Mouse (Mus musculus) T-helper 1 cell (primary cell): ENCODE measurements at regions not wholly inside any gene's neighbourhood (a gene's known extent, or its start where the extent isn't known, plus 50 kb on each side); places are given as distances from the start of the nearest gene placed in this dataset.

ENCODE experiments used
- in situ Hi-C: fragments of 300-600 bp; cut with MboI, MseI; formaldehyde crosslinking; loops from one replicate; pipeline ENCODE4 v1.15.1; 2025; ENCODE audit warnings: high pct_unique_total_duplicates

GRCm38 (mm10) chr2:34042336-34042735 is 154.6 kb upstream of the Mvb12b start:
- in situ Hi-C loops: no loop called here

GRCm38 (mm10) chr2:34038982-34039381 is 151.2 kb upstream of the Mvb12b start:
- in situ Hi-C loops: no loop called here

DNA sequence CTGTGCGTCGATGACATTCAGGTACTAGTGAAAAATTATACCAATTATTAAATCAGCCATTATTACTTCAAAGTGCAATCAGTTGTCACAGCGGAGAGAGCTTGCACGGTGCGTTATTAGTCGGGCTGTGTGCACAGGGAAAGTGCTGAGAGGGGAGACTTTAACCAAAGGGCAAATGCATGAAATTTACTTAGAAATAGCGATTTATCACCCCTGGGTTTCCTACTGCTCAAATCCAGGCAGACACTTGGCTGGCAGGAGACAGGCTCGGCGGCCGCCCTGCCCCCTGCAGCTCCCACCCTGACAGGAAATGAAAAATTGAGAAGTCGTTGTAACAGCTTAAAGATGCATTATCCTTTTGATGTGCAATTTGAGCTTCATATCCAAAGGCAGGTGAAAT is 145.5 kb upstream of the Mvb12b start:
- in situ Hi-C loops: no loop called here

GRCm38 (mm10) chr2:34031421-34031820 is 143.7 kb upstream of the Mvb12b start:
- in situ Hi-C loops: no loop called here

DNA sequence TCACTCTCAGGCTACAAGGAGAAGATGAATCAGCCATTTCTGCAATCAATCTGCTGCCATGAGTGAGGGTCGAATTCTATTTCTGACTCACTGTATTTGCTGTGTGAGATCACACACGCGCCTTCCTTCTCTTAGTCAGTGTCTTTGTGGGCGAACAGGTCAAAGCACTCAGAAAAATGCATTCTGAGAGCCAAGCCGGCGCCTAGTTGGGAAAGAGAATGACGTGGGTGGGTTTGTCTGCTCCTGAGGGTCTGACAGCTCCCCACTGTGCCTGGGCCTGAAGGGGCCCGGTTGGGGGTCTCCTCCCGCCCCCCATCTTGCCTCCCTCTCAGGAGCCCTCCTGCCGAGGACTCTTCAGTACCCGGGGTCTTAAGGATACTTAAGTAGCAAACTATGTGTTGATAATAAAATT is 143.3 kb upstream of the Mvb12b start:
- in situ Hi-C loops: no loop called here

DNA sequence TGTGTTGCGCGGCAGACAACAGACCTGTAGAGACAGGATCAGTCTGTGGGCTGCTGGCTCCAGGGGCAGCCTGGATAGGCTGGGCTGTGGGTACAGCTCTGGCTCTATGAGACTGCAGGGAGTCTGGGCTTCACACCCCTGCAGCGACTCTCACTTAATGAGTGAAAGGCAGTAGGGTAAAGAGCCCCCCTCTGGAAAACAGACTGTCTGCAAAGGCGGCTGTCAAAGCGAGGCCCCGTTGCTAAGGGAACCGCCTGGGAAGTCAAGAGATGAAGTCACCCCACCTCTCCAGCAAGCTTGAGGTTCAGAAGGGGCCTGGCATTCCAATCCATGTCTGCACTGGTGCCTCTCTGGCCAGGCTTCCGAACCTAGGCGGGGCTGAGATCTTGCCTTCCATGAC is 139.7 kb upstream of the Mvb12b start:
- in situ Hi-C loops: no loop called here

DNA sequence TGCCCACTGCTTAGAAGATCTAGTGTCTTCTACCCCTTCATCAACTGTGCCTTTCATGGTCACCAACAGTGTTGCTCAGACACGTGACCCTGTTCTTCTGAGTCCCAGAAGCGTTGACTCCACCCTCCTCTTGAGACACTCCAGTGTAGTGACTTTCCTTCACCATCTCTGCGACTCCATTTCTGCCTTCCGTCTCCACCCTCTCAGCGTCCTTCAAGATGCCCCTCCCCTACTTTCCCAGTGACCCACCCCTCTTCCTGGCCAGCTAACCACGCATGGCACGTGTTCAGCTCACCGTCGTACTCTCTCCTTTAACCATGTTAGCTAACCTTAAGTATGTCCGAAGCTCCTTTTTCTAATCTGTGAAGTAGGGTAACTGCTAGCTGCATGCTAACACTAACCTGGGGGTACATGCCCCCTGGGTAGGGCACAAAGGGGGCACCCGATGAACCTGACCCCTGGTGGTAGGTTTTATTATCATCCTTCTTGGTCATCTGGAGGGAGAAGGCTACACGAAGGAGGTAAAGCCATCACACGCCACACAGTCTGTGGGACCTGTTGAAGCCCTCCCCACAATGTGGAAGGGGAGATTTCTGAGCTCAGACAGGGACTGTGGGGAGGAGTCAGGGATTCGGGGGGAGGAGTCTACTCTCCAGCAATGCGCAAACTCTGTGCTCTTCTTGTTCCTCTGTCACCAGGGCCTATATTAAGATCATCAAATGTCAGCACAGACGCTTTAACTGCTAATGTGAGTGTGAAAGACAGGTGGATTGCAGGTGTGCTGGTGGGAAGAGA is 139.0 kb upstream of the Mvb12b start:
- in situ Hi-C loops: no loop called here

GRCm38 (mm10) chr2:34025715-34026360 is 138.1 kb upstream of the Mvb12b start:
- in situ Hi-C loops: no loop called here

DNA sequence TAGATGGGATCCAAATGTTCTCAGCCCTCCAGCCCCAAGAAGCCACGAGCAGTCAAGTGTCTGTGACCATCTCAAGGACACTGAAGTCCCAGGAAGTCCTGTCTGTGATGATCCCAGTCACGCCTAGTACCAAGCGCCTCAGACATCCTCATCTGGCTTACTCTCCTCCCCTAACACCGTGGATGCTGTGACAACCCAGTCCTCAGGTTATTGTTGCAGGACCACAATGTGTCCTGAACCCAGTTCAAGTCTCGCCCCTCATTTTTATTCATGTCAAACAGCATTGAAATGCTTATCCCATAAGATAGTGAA is 129.4 kb upstream of the Mvb12b start:
- in situ Hi-C loops: no loop called here

DNA sequence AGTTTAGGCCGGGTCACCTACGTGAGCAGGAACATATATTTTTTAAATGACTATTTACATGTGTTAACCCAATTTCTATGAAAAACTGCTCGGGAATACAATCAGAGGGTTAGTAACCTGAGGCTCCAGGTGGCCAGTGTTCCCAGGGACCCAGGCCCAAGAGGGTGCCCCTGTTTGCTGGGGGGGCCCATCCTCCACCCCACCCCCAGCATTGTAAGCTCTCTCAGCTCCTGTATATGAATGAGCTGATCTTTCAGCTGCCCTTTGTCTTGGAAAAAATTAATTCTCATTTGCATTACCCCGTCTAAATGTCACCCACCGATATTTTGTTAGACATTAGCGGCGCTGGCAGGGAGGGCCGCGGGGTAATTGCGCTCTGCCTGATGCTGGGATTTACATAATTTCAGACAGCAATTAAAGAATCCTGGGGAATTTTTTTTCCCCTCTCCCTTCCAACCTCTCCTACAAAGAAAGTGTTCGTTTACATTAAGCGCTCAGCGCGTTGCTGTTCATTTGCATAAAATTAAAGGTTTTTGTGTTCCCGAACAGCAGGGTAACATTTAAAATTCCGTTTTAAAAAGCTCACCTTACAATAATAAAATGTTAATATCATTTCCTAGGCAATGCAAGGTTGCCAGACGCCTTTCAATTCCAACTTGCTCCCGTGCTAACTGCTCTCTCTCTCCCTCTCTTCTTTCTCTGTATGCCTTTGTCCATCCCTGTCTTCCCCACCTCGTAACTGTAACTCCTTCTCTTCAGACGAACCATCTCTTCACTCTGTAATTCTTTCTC is 128.8 kb upstream of the Mvb12b start:
- in situ Hi-C loops: no loop called here

DNA sequence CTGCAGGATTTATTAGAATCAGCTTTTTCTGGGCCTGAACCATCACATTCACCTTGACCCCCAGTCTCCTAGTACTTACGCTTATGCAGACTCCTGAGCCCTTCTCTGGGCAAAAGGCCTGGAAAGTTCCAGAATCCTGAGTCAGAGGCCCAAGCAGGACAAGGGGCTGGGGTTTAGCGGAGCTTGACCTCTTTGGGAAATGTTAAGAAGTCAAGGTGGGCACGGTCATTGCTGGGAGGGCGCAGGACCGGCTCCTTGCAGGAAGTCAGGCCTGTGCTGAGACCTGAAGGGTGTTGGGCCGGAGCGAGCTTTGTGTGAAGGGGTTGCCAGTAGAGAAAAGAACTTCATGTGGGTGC is 127.9 kb upstream of the Mvb12b start:
- in situ Hi-C loops: no loop called here

DNA sequence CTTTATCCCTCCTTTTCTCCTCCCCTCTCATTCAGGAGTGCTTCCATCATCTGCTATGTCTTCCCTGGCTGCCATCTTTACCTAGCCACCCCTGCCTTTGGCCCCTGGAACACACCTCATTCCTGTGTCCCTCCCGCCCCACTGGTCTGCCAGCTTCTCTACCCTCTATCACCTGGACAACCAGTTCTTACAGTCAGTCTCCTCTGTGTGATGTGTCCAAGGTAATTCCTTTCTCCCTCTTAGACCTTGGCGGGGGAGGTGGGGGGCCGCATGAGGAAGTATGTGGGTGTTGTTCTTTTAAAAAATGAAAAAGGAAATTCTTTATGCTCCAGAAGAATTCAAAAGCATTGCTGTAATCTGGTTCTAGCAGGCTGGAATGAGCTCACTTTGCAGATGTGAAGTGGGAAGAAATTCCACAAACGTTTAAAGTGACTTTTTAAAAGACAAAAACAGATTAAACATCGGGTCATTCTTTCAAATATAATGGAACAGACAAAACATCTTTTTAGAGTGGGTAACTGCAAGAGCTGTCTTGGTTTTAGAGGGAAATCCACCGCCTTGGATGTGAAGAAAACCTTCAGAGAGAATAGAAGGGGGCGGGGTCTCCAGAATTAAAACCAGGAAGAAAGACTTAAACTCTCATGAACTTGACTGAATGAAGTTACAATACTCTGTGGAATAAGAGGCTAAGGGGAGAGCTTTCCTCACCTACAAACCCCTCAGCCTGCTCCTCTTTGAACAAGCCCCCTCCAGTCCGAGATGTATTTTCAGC is 127.3 kb upstream of the Mvb12b start:
- in situ Hi-C loops: no loop called here

GRCm38 (mm10) chr2:34010166-34010565 is 122.4 kb upstream of the Mvb12b start:
- in situ Hi-C loops: no loop called here

- in situ Hi-C loops: no loop called here
Measured at GRCm38 (mm10) chr2:34007916-34008315, 120.2 kb upstream of the Mvb12b start.

GRCm38 (mm10) chr2:33997106-33997505 is 109.4 kb upstream of the Mvb12b start:
- in situ Hi-C loops: no loop called here

GRCm38 (mm10) chr2:33996331-33996730 is 108.6 kb upstream of the Mvb12b start:
- in situ Hi-C loops: no loop called here

DNA sequence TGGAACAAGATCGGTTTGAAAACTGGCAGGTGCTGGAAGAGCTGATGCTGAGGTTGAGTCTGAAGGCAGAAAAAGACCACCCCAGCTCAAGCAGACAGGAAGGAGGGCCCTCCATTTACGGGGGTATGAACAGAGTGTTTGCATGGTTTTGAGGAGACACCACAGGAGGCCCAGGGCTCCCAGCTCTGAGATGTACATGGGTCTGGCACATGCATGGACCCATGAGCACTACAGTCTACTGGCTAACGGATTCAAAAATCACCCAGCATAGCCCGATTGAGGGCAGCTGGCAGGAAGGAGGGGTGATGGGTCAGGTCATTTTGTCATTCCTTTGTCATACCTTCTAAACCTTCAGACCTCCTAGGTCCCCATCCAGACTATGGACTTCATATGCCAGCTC is 103.6 kb upstream of the Mvb12b start:
- in situ Hi-C loops: no loop called here

GRCm38 (mm10) chr2:33990711-33991110 is 103.0 kb upstream of the Mvb12b start:
- in situ Hi-C loops: no loop called here

DNA sequence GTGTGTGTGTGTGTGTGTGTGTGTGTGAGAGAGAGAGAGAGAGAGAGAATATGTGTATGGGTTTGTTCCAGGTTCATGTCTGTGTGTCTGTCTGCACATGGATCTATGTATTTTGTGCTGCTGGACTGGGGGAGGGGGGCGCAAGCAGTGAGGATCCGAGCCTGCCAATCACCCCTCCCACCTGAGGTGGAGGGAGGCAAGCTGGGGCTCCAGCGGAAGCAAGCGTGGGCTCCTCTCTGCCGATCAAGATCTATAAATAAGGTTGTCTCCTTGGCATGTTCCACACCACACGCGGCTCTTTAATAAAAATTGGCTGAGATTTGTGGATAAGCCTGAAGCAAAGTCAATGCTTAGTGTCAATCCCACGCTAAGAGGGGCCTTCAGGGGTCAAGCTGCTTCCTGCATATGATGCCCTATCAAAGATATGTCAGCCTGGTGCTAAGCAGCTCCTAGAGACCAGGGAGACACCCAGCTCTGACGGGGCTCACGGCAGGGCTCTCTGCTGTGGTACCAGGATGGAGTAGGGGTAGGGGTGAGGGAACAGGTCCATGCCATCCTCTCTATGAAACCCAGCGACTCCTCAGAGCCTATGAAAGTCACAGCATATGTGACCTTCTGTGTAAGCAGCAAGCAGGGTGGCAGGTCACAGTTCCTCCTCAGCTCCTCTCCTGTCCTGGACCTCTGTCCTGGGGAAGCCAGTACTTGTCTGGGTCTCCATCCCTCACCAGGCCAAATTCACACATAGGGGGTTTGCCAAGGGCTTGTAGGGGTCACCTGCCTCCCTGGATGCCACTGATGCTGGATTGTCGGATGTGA is 102.0 kb upstream of the Mvb12b start:
- in situ Hi-C loops: no loop called here

- in situ Hi-C loops: no loop called here
Measured at GRCm38 (mm10) chr2:33986420-33986819, 98.7 kb upstream of the Mvb12b start.

DNA sequence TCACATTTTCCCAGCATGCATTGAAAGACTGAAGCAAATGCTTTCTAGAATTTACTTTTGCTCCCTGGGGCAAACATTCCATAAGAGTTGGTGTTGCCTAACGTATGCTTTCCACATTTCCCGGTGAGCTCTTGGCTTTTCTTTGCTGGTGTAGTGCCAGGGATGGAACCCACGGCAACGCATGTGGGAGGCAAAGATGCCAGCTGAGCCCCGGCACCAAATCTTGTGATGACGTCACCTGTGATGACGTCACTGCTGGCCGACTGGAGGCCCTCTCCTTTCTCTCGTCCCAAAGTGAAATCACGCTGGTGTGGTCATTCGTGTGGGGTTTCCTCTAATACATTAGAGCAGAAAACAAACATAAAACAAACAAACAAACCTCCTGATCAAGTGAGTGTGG is 97.6 kb upstream of the Mvb12b start:
- in situ Hi-C loops: no loop called here
